Mouse (Mus musculus) lung, postnatal 14 days (tissue): Measurements from ENCODE around the gene Esam.

Experiments
- DNase-seq: peaks from one replicate; pipeline ENCODE4 v3.0.0; 2021

Gene Esam

GRCm38 (mm10) chr9:37530888-37531705 is 3.2 kb downstream of the Esam start:
- DNase-seq, result peak; percentile 75

- DNase-seq, result no peak
These were observed 9.0 kb downstream of the Esam start for GRCm38 (mm10) chr9:37536851-37537250.

- no peak for DNase-seq
These were observed 9.9 kb downstream of the Esam start for GRCm38 (mm10) chr9:37537658-37538250.

GRCm38 (mm10) chr9:37539170-37540025 is 11.5 kb downstream of the Esam start, which contains the start of gene Vsig2:
TSS of gene Vsig2 (plus strand) at chr9:37539255.
- DNase-seq, result no peak

GRCm38 (mm10) chr9:37540226-37540625 is 12.3 kb downstream of the Esam start:
- DNase-seq, result no peak

GRCm38 (mm10) chr9:37540701-37541575 is 13.1 kb downstream of the Esam start:
- DNase-seq, result no peak

- DNase-seq, result no peak
These were observed 14.2 kb downstream of the Esam start for GRCm38 (mm10) chr9:37541851-37542642.

- DNase-seq, result no peak
These were observed 16.1 kb downstream of the Esam start for GRCm38 (mm10) chr9:37543869-37544440.

- DNase-seq, result peak; percentile 76
These were observed 16.7 kb downstream of the Esam start for GRCm38 (mm10) chr9:37544447-37545165.

GRCm38 (mm10) chr9:37545166-37545610 is 17.3 kb downstream of the Esam start:
- no peak for DNase-seq

- no peak for DNase-seq
These were observed 18.1 kb downstream of the Esam start for GRCm38 (mm10) chr9:37545847-37546452.

GRCm38 (mm10) chr9:37546889-37547288 is 19.0 kb downstream of the Esam start:
- DNase-seq, result no peak

- no peak for DNase-seq
These were observed 22.6 kb downstream of the Esam start for GRCm38 (mm10) chr9:37550435-37550834.

GRCm38 (mm10) chr9:37551751-37552531 is 24.1 kb downstream of the Esam start:
- no peak for DNase-seq

- DNase-seq, result peak; percentile 84
These were observed 24.8 kb downstream of the Esam start, which contains the start of gene Nrgn for GRCm38 (mm10) chr9:37552536-37553293. TSS of gene Nrgn (minus strand) at chr9:37552904.

- no peak for DNase-seq
These were observed 26.4 kb downstream of the Esam start for GRCm38 (mm10) chr9:37554279-37554678.

GRCm38 (mm10) chr9:37554838-37555748 is 27.2 kb downstream of the Esam start, which contains the start of gene Siae:
TSS of gene Siae (plus strand) at chr9:37555698.
- DNase-seq, result no peak
